Mouse (Mus musculus): Measurements from ENCODE around the gene Il31. TPM values are rescaled to one million over a fixed set of nuclear protein-coding genes. Genes with fewer than 3 reads are reported as not detected.

Il31 gene
- total and polyA plus RNA-seq, 3 experiments, result not detected

GRCm38 (mm10) chr5:123499717-123500116 lies 10.4 kb upstream of the Il31 start:
- Histone ChIP-seq H3K9ac (ENCODE audit: low read depth, low read length) (no peak overlapping the region), H3K4me1 (ENCODE audit: control insufficient read depth, insufficient read depth, low read length) (peaks cover 6% of the 10 kb centered on the region), H3K27me3 (ENCODE audit: control insufficient read depth, insufficient read depth, low read length) (no peaks in the 10 kb centered on the region), H3K36me3 (ENCODE audit: control insufficient read depth, insufficient read depth, low read length) (no peaks in the 10 kb centered on the region), H3K4me3 (no peak overlapping the region), H3K27ac (no peak overlapping the region), H3K79me2 (replicated peaks; ENCODE audit: control insufficient read depth, insufficient read depth, low read length) (no peaks in the 10 kb centered on the region)
- TF ChIP-seq POLR2A (IDR thresholded peaks at IDR 0.05; ENCODE audit: insufficient read depth, low read depth, low read length), result no peak
- TF ChIP-seq EP300 (IDR thresholded peaks at IDR 0.05; ENCODE audit: insufficient read depth, low read depth, low read length), result 0 out of 2 replicates have a peak, but pooled peaks have one; percentile 39
- peak; percentile 72 for TF ChIP-seq CTCF (IDR thresholded peaks at IDR 0.05)
- WGBS, result 52% methylated on average over 4 of the region's 4 CpGs
- DNase-seq, result peak in 1 of 2 experiments; percentile 25
- intact Hi-C loops (cut with DNase I), result loop anchor here (1.0 to 2.0 kb wide), 2 partner anchors 55 to 123 kb away; no protein-coding TSS in a partner anchor

GRCm38 (mm10) chr5:123489935-123490334 lies 646 bp upstream of the Il31 start:
- H3K4me1 ChIP-seq (ENCODE audit: control insufficient read depth, insufficient read depth, low read length), result peaks cover 7% of the 10 kb centered on the region
- H3K9ac ChIP-seq (ENCODE audit: low read depth, low read length), result no peak overlapping the region
- no peak overlapping the region for H3K27ac ChIP-seq
- no peaks in the 10 kb centered on the region for H3K27me3 ChIP-seq (ENCODE audit: control insufficient read depth, insufficient read depth, low read length)
- no peaks in the 10 kb centered on the region for H3K36me3 ChIP-seq (ENCODE audit: control insufficient read depth, insufficient read depth, low read length)
- 40% methylated on average over 9 of the region's 9 CpGs for WGBS
- peak; percentile 32; the same call in 1 of the 2 replicates for TF ChIP-seq POLR2A (IDR thresholded peaks at IDR 0.05; ENCODE audit: insufficient read depth, low read depth, low read length)
- no peak for TF ChIP-seq CTCF (IDR thresholded peaks at IDR 0.05)
- peak; percentile 92 for TF ChIP-seq EP300 (IDR thresholded peaks at IDR 0.05; ENCODE audit: insufficient read depth, low read depth, low read length)
- intact Hi-C loops (cut with DNase I), result no loop called here
- peak; percentile 60 to 64 for DNase-seq
- H3K4me3 ChIP-seq, result no peak overlapping the region
- no peaks in the 10 kb centered on the region for H3K79me2 ChIP-seq (replicated peaks; ENCODE audit: control insufficient read depth, insufficient read depth, low read length)

- WGBS, result 63% methylated on average over 11 of the region's 11 CpGs
- no peak overlapping the region for H3K4me3 ChIP-seq
Observed at GRCm38 (mm10) chr5:123487659-123488395, 1.5 kb downstream of the Il31 start.

GRCm38 (mm10) chr5:123473817-123474216 lies 15.5 kb downstream of the Il31 start:
- Histone ChIP-seq H3K36me3 (ENCODE audit: control insufficient read depth, insufficient read depth, low read length) (no peaks in the 10 kb centered on the region), H3K79me2 (replicated peaks; ENCODE audit: control insufficient read depth, insufficient read depth, low read length) (no peaks in the 10 kb centered on the region), H3K27me3 (ENCODE audit: control insufficient read depth, insufficient read depth, low read length) (no peaks in the 10 kb centered on the region), H3K9ac (ENCODE audit: low read depth, low read length) (no peak overlapping the region), H3K27ac (no peak overlapping the region), H3K4me1 (ENCODE audit: control insufficient read depth, insufficient read depth, low read length) (no peaks in the 10 kb centered on the region), H3K4me3 (no peak overlapping the region)
- intact Hi-C loops (cut with DNase I), result no loop called here
- no peak for DNase-seq
- 84% methylated on average over 5 of the region's 5 CpGs for WGBS
- no peak for TF ChIP-seq EP300 (IDR thresholded peaks at IDR 0.05; ENCODE audit: insufficient read depth, low read depth, low read length)
- TF ChIP-seq POLR2A (IDR thresholded peaks at IDR 0.05; ENCODE audit: insufficient read depth, low read depth, low read length), result no peak
- no peak for TF ChIP-seq CTCF (IDR thresholded peaks at IDR 0.05)

More at GRCm38 (mm10) chr5:123487659-123488395, 1.5 kb downstream of the Il31 start:
- Histone ChIP-seq H3K27ac (no peak overlapping the region), H3K36me3 (ENCODE audit: control insufficient read depth, insufficient read depth, low read length) (no peaks in the 10 kb centered on the region), H3K27me3 (ENCODE audit: control insufficient read depth, insufficient read depth, low read length) (no peaks in the 10 kb centered on the region), H3K9ac (ENCODE audit: low read depth, low read length) (no peak overlapping the region), H3K4me1 (ENCODE audit: control insufficient read depth, insufficient read depth, low read length) (peaks cover 7% of the 10 kb centered on the region), H3K79me2 (replicated peaks; ENCODE audit: control insufficient read depth, insufficient read depth, low read length) (no peaks in the 10 kb centered on the region)
- TF ChIP-seq POLR2A (IDR thresholded peaks at IDR 0.05; ENCODE audit: insufficient read depth, low read depth, low read length) (no peak), CTCF (IDR thresholded peaks at IDR 0.05) (no peak), EP300 (IDR thresholded peaks at IDR 0.05; ENCODE audit: insufficient read depth, low read depth, low read length) (no peak)
- no peak for DNase-seq
- intact Hi-C loops (cut with DNase I), result no loop called here

- Histone ChIP-seq H3K27ac (no peak overlapping the region), H3K27me3 (ENCODE audit: control insufficient read depth, insufficient read depth, low read length) (no peaks in the 10 kb centered on the region), H3K4me1 (ENCODE audit: control insufficient read depth, insufficient read depth, low read length) (no peaks in the 10 kb centered on the region), H3K79me2 (replicated peaks; ENCODE audit: control insufficient read depth, insufficient read depth, low read length) (no peaks in the 10 kb centered on the region), H3K4me3 (no peak overlapping the region), H3K36me3 (ENCODE audit: control insufficient read depth, insufficient read depth, low read length) (no peaks in the 10 kb centered on the region), H3K9ac (ENCODE audit: low read depth, low read length) (no peak overlapping the region)
- intact Hi-C loops (cut with DNase I), result no loop called here
- DNase-seq, result no peak
- no peak for TF ChIP-seq CTCF (IDR thresholded peaks at IDR 0.05)
- no peak for TF ChIP-seq POLR2A (IDR thresholded peaks at IDR 0.05; ENCODE audit: insufficient read depth, low read depth, low read length)
- no peak for TF ChIP-seq EP300 (IDR thresholded peaks at IDR 0.05; ENCODE audit: insufficient read depth, low read depth, low read length)
- 6% methylated on average over 10 of the region's 10 CpGs for WGBS
Observed at GRCm38 (mm10) chr5:123470784-123471400, 18.4 kb downstream of the Il31 start.

- H3K27ac ChIP-seq, result no peak overlapping the region
- intact Hi-C loops (cut with DNase I), result no loop called here
- no peaks in the 10 kb centered on the region for H3K79me2 ChIP-seq (replicated peaks; ENCODE audit: control insufficient read depth, insufficient read depth, low read length)
- H3K4me1 ChIP-seq (ENCODE audit: control insufficient read depth, insufficient read depth, low read length), result peaks cover 1% of the 10 kb centered on the region; the same call in 1 of the 2 replicates
- 92% methylated on average over 1 of the region's 1 CpGs for WGBS
- no peaks in the 10 kb centered on the region for H3K36me3 ChIP-seq (ENCODE audit: control insufficient read depth, insufficient read depth, low read length)
- DNase-seq, result no peak
- no peak overlapping the region for H3K9ac ChIP-seq (ENCODE audit: low read depth, low read length)
- H3K4me3 ChIP-seq, result no peak overlapping the region
- no peaks in the 10 kb centered on the region for H3K27me3 ChIP-seq (ENCODE audit: control insufficient read depth, insufficient read depth, low read length)
- no peak for TF ChIP-seq EP300 (IDR thresholded peaks at IDR 0.05; ENCODE audit: insufficient read depth, low read depth, low read length)
Observed at GRCm38 (mm10) chr5:123464638-123465037, 24.7 kb downstream of the Il31 start.
